Mouse (Mus musculus) 416B (cell line): ENCODE results near the gene Sdf2.

ENCODE experiments used
- DNase-seq: peaks from one replicate; pipeline ENCODE4 v3.0.0; 2011; ENCODE audit warnings: low read depth

Gene Sdf2

GRCm38 (mm10) chr11:78261380-78262352 lies 16.1 kb downstream of the Sdf2 start, which contains the start of gene 2610507B11Rik:
2610507B11Rik (plus strand) TSS chr11:78261752.
- peak; percentile 93 for DNase-seq

- DNase-seq = peak; percentile 91
Measured at GRCm38 (mm10) chr11:78262550-78262949, 17.0 kb downstream of the Sdf2 start.

GRCm38 (mm10) chr11:78265571-78265970 lies 20.0 kb downstream of the Sdf2 start:
- DNase-seq = no peak

- DNase-seq = no peak
Measured at GRCm38 (mm10) chr11:78271986-78272385, 26.4 kb downstream of the Sdf2 start.

- no peak for DNase-seq
Measured at GRCm38 (mm10) chr11:78275596-78275995, 30.1 kb downstream of the Sdf2 start.

GRCm38 (mm10) chr11:78276169-78276568 lies 30.6 kb downstream of the Sdf2 start:
- peak; percentile 45 for DNase-seq

- DNase-seq = no peak
Measured at GRCm38 (mm10) chr11:78278853-78279252, 33.3 kb downstream of the Sdf2 start.

- no peak for DNase-seq
Measured at GRCm38 (mm10) chr11:78279586-78279985, 34.0 kb downstream of the Sdf2 start.

GRCm38 (mm10) chr11:78289146-78289763 lies 43.7 kb downstream of the Sdf2 start:
- no peak for DNase-seq

- DNase-seq = no peak
Measured at GRCm38 (mm10) chr11:78290654-78291053, 45.1 kb downstream of the Sdf2 start, which contains the start of gene BC030499. BC030499 (plus strand) TSS chr11:78290841.

GRCm38 (mm10) chr11:78294585-78294984 lies 49.0 kb downstream of the Sdf2 start:
- DNase-seq = no peak

GRCm38 (mm10) chr11:78300917-78301316 lies 55.4 kb downstream of the Sdf2 start:
- DNase-seq = no peak

- peak; percentile 95 for DNase-seq
Measured at GRCm38 (mm10) chr11:78301357-78302084, 56.0 kb downstream of the Sdf2 start, which contains the start of gene Spag5. Spag5 (plus strand) TSS chr11:78301529.
